Mouse (Mus musculus): ENCODE data around the gene Lcn6.
"Not testable (repeated sequence)": the region's sequence is repeated elsewhere in the genome, so short reads cannot be mapped to it uniquely, and the experiment has no call there.

Lcn6 gene

GRCm38 (mm10) chr2:25676486-25676885 is at the start of gene Lcn6:
Gene Lcn6 (plus strand): TSS chr2:25676786.
- no peak for DNase-seq (ENCODE audit: low spot score)

- DNase-seq (ENCODE audit: low spot score) = no peak
These were observed 48.8 kb upstream of the Lcn6 start, which contains the start of gene Fcna for GRCm38 (mm10) chr2:25627811-25628210. Gene Fcna (minus strand): TSS chr2:25628030.

GRCm38 (mm10) chr2:25628738-25629137 is 47.8 kb upstream of the Lcn6 start:
- no peak for DNase-seq (ENCODE audit: low spot score)

- no peak for DNase-seq (ENCODE audit: low spot score)
These were observed 43.0 kb upstream of the Lcn6 start for GRCm38 (mm10) chr2:25633616-25634015.

GRCm38 (mm10) chr2:25634046-25634445 is 42.5 kb upstream of the Lcn6 start:
- DNase-seq (ENCODE audit: low spot score) = no peak

GRCm38 (mm10) chr2:25639890-25640289 is 36.7 kb upstream of the Lcn6 start:
- no peak for DNase-seq (ENCODE audit: low spot score)

- DNase-seq (ENCODE audit: low spot score) = no peak
These were observed 23.7 kb upstream of the Lcn6 start, which contains the start of gene Lcn8 for GRCm38 (mm10) chr2:25652902-25653301. Gene Lcn8 (plus strand): TSS chr2:25653120.

- DNase-seq (ENCODE audit: low spot score) = no peak
These were observed 22.1 kb upstream of the Lcn6 start for GRCm38 (mm10) chr2:25654502-25654901.

- DNase-seq (ENCODE audit: low spot score) = no peak
These were observed 19.9 kb upstream of the Lcn6 start for GRCm38 (mm10) chr2:25656691-25657090.

- no peak for DNase-seq (ENCODE audit: low spot score)
These were observed 19.3 kb upstream of the Lcn6 start for GRCm38 (mm10) chr2:25657246-25657645.

GRCm38 (mm10) chr2:25657652-25658051 is 18.9 kb upstream of the Lcn6 start, which contains the start of gene Lcn5:
Gene Lcn5 (plus strand): TSS chr2:25657952.
- no peak for DNase-seq (ENCODE audit: low spot score)

GRCm38 (mm10) chr2:25660279-25660678 is 16.3 kb upstream of the Lcn6 start:
- DNase-seq (ENCODE audit: low spot score) = no peak

GRCm38 (mm10) chr2:25661245-25661970 is 15.2 kb upstream of the Lcn6 start:
- no peak for DNase-seq (ENCODE audit: low spot score)

- peak; percentile 58 for DNase-seq (ENCODE audit: low spot score)
These were observed 13.1 kb upstream of the Lcn6 start for GRCm38 (mm10) chr2:25663511-25663910.

- DNase-seq (ENCODE audit: low spot score) = no peak
These were observed 12.5 kb upstream of the Lcn6 start for GRCm38 (mm10) chr2:25664125-25664524.

GRCm38 (mm10) chr2:25666516-25666915 is 10.1 kb upstream of the Lcn6 start:
- DNase-seq (ENCODE audit: low spot score) = no peak

- DNase-seq (ENCODE audit: low spot score) = no peak
These were observed 3.0 kb downstream of the Lcn6 start for GRCm38 (mm10) chr2:25679559-25679958.

GRCm38 (mm10) chr2:25682426-25682825 is 5.8 kb downstream of the Lcn6 start, which contains the start of gene Lcn10:
Gene Lcn10 (plus strand): TSS chr2:25682726.
- no peak for DNase-seq (ENCODE audit: low spot score)

GRCm38 (mm10) chr2:25686941-25687340 is 10.4 kb downstream of the Lcn6 start:
- DNase-seq (ENCODE audit: low spot score) = no peak

- DNase-seq (ENCODE audit: low spot score) = peak; percentile 66
These were observed 18.0 kb downstream of the Lcn6 start for GRCm38 (mm10) chr2:25694605-25695004.

- DNase-seq (ENCODE audit: low spot score) = no peak
These were observed 20.4 kb downstream of the Lcn6 start for GRCm38 (mm10) chr2:25696951-25697350.

GRCm38 (mm10) chr2:25698696-25699095 is 22.1 kb downstream of the Lcn6 start:
- DNase-seq (ENCODE audit: low spot score) = no peak

- not testable (repeated sequence) for DNase-seq (ENCODE audit: low spot score)
These were observed 23.2 kb downstream of the Lcn6 start, which contains the start of gene Obp2a for GRCm38 (mm10) chr2:25699743-25700142. Gene Obp2a (plus strand): TSS chr2:25700043.

GRCm38 (mm10) chr2:25701001-25701400 is 24.4 kb downstream of the Lcn6 start:
- no peak for DNase-seq (ENCODE audit: low spot score)

Data from layer of hippocampus, adult 11-12 months (tissue).